Mouse (Mus musculus) forebrain, embryonic 10.5 days (tissue): ENCODE results near the gene Cst7. TPM values are rescaled to one million over a fixed set of nuclear protein-coding genes. Genes with fewer than 3 reads are reported as not detected.
"Not testable (repeated sequence)": the region's sequence is repeated elsewhere in the genome, so short reads cannot be mapped to it uniquely, and the experiment has no call there.

Experiments used
- DNase-seq: peaks from one replicate; pipeline ENCODE4 v3.0.0-alpha.2; 2017; ENCODE audit warnings: low spot score; ENCODE audit errors: extremely low spot score
- H3K27ac ChIP-seq: fragments of 300-500 bp; sonication (generic); 2 replicates; pipeline ENCODE4 v1.5.1; 2016; ENCODE audit warnings: mild to moderate bottlenecking
- H3K27me3 ChIP-seq: fragments of 300-500 bp; sonication (generic); 2 replicates; pipeline ENCODE4 v1.6.1; 2016; ENCODE audit warnings: mild to moderate bottlenecking; ENCODE audit not compliant: poor library complexity, severe bottlenecking
- H3K36me3 ChIP-seq: fragments of 300-500 bp; sonication (generic); replicated peaks from 2 replicates; pipeline ENCODE4 v1.6.1; 2016; ENCODE audit warnings: mild to moderate bottlenecking, moderate library complexity
- H3K4me1 ChIP-seq: fragments of 300-500 bp; sonication (generic); 2 replicates; pipeline ENCODE4 v1.6.1; 2016
- H3K4me3 ChIP-seq: fragments of 300-500 bp; sonication (generic); 2 replicates; pipeline ENCODE4 v1.5.1; 2016; ENCODE audit warnings: mild to moderate bottlenecking, moderate library complexity
- H3K9me3 ChIP-seq: fragments of 300-500 bp; sonication (generic); 2 replicates; pipeline ENCODE4 v1.6.1; 2016; ENCODE audit warnings: mild to moderate bottlenecking, moderate library complexity
- WGBS: fragments of 180-500 bp; shearing (Covaris S2); methylation state at CpG from one replicate; pipeline ENCODE4 v1.1.7; 2016; 5-methylcytosine and 5-hydroxymethylcytosine counted together
- polyA plus RNA-seq: library from polyadenylated mRNA; unstranded; fragments of >200 nt; fragmentation: Nextera tagmentation; extraction: Ambion mirVana; gene quantifications from 2 replicates; pipeline ENCODE4 v1.2.1, GENCODE M21; 2016

Gene Cst7
- polyA plus RNA-seq, result 0.20 and 0.21 TPM in 2 replicates

GRCm38 (mm10) chr2:150569847-150570590 is at the start of gene Cst7:
TSS of gene Cst7 (plus strand) at chr2:150570415.
- 82% methylated on average over 11 of the region's 11 CpGs for WGBS
- Histone ChIP-seq H3K27me3 (no peaks in the 10 kb centered on the region), H3K27ac (no peak within 1 kb of the TSS), H3K4me3 (no peak within 1 kb of the TSS), H3K4me1 (no peaks in the 10 kb centered on the region), H3K9me3 (no peaks in the 10 kb centered on the region), H3K36me3 (no peaks in the 10 kb centered on the region)
- DNase-seq, result no peak

GRCm38 (mm10) chr2:150525703-150526207 is 44.5 kb upstream of the Cst7 start:
- Histone ChIP-seq H3K9me3 (no peaks in the 10 kb centered on the region), H3K27ac (0 out of 2 replicates have a peak overlapping the region, but pooled peaks have one; percentile 51), H3K4me1 (peaks cover 6% of the 10 kb centered on the region), H3K4me3 (peak overlapping the region; percentile 54), H3K27me3 (peaks cover 34% of the 10 kb centered on the region), H3K36me3 (no peaks in the 10 kb centered on the region)
- WGBS, result 3% methylated on average over 42 of the region's 42 CpGs
- peak; percentile 22 for DNase-seq

- WGBS, result 90% methylated on average over 10 of the region's 10 CpGs
- not testable (repeated sequence) for H3K27me3 ChIP-seq, H3K4me3 ChIP-seq, H3K36me3 ChIP-seq, H3K27ac ChIP-seq, H3K4me1 ChIP-seq, H3K9me3 ChIP-seq, DNase-seq
Measured at GRCm38 (mm10) chr2:150549576-150549975, 20.6 kb upstream of the Cst7 start.

GRCm38 (mm10) chr2:150558568-150558967 is 11.6 kb upstream of the Cst7 start:
- Histone ChIP-seq H3K27me3 (no peaks in the 10 kb centered on the region), H3K9me3 (no peaks in the 10 kb centered on the region), H3K4me3 (no peak overlapping the region), H3K27ac (no peak overlapping the region), H3K36me3 (no peaks in the 10 kb centered on the region), H3K4me1 (no peaks in the 10 kb centered on the region)
- DNase-seq, result no peak
- 62% methylated on average over 3 of the region's 3 CpGs for WGBS

GRCm38 (mm10) chr2:150567051-150567450 is 3.2 kb upstream of the Cst7 start:
- Histone ChIP-seq H3K4me3 (no peak overlapping the region), H3K36me3 (no peaks in the 10 kb centered on the region), H3K27ac (no peak overlapping the region), H3K4me1 (no peaks in the 10 kb centered on the region), H3K9me3 (no peaks in the 10 kb centered on the region), H3K27me3 (no peaks in the 10 kb centered on the region)
- no peak for DNase-seq
- 88% methylated on average over 2 of the region's 2 CpGs for WGBS

GRCm38 (mm10) chr2:150570761-150571160 is 546 bp downstream of the Cst7 start:
- Histone ChIP-seq H3K27ac (no peak overlapping the region), H3K4me3 (no peak overlapping the region), H3K4me1 (no peaks in the 10 kb centered on the region), H3K36me3 (no peaks in the 10 kb centered on the region), H3K27me3 (no peaks in the 10 kb centered on the region), H3K9me3 (no peaks in the 10 kb centered on the region)
- DNase-seq, result no peak
- WGBS, result 87% methylated on average over 2 of the region's 2 CpGs

GRCm38 (mm10) chr2:150572463-150572862 is 2.2 kb downstream of the Cst7 start:
- no peaks in the 10 kb centered on the region for H3K4me1 ChIP-seq
- WGBS, result 85% methylated on average over 3 of the region's 3 CpGs
- no peak overlapping the region for H3K4me3 ChIP-seq
- DNase-seq, result no peak
- no peaks in the 10 kb centered on the region for H3K36me3 ChIP-seq
- H3K27ac ChIP-seq, result no peak overlapping the region
- H3K9me3 ChIP-seq, result no peaks in the 10 kb centered on the region
- H3K27me3 ChIP-seq, result no peaks in the 10 kb centered on the region

- no peaks in the 10 kb centered on the region for H3K27me3 ChIP-seq
- no peak overlapping the region for H3K4me3 ChIP-seq
- WGBS, result 97% methylated on average over 1 of the region's 1 CpGs
- peaks cover 3% of the 10 kb centered on the region; the same call in 1 of the 2 replicates for H3K36me3 ChIP-seq
- H3K27ac ChIP-seq, result no peak overlapping the region
- no peaks in the 10 kb centered on the region for H3K9me3 ChIP-seq
- no peaks in the 10 kb centered on the region for H3K4me1 ChIP-seq
- no peak for DNase-seq
Measured at GRCm38 (mm10) chr2:150576256-150576655, 6.0 kb downstream of the Cst7 start.

- no peaks in the 10 kb centered on the region for H3K9me3 ChIP-seq
- no peak overlapping the region for H3K27ac ChIP-seq
- no peak overlapping the region for H3K4me3 ChIP-seq
- no peak for DNase-seq
- H3K4me1 ChIP-seq, result no peaks in the 10 kb centered on the region
- 84% methylated on average over 5 of the region's 5 CpGs for WGBS
- H3K27me3 ChIP-seq, result no peaks in the 10 kb centered on the region
- peaks cover 9% of the 10 kb centered on the region for H3K36me3 ChIP-seq
Measured at GRCm38 (mm10) chr2:150578603-150579002, 8.4 kb downstream of the Cst7 start.

- H3K4me3 ChIP-seq, result no peak overlapping the region
- H3K27ac ChIP-seq, result no peak overlapping the region
- no peaks in the 10 kb centered on the region for H3K27me3 ChIP-seq
- no peak for DNase-seq
- peaks cover 19% of the 10 kb centered on the region for H3K36me3 ChIP-seq
- 91% methylated on average over 1 of the region's 1 CpGs for WGBS
- no peaks in the 10 kb centered on the region for H3K9me3 ChIP-seq
- no peaks in the 10 kb centered on the region for H3K4me1 ChIP-seq
Measured at GRCm38 (mm10) chr2:150579628-150580027, 9.4 kb downstream of the Cst7 start.

- Histone ChIP-seq H3K27me3 (no peaks in the 10 kb centered on the region), H3K4me1 (no peaks in the 10 kb centered on the region), H3K27ac (no peak overlapping the region), H3K36me3 (peaks cover 65% of the 10 kb centered on the region), H3K4me3 (no peak overlapping the region), H3K9me3 (no peaks in the 10 kb centered on the region)
- DNase-seq, result no peak
- WGBS, result 73% methylated on average over 11 of the region's 11 CpGs
Measured at GRCm38 (mm10) chr2:150589076-150589475, 18.9 kb downstream of the Cst7 start.

- Histone ChIP-seq H3K27me3 (no peaks in the 10 kb centered on the region), H3K4me1 (no peaks in the 10 kb centered on the region), H3K9me3 (no peaks in the 10 kb centered on the region), H3K36me3 (peaks cover 22% of the 10 kb centered on the region), H3K27ac (no peak overlapping the region), H3K4me3 (no peak overlapping the region)
- 92% methylated on average over 3 of the region's 3 CpGs for WGBS
- no peak for DNase-seq
Measured at GRCm38 (mm10) chr2:150595411-150596190, 25.4 kb downstream of the Cst7 start.

- DNase-seq, result no peak
- Histone ChIP-seq H3K27me3 (no peaks in the 10 kb centered on the region), H3K9me3 (no peaks in the 10 kb centered on the region), H3K27ac (no peak overlapping the region), H3K36me3 (no peaks in the 10 kb centered on the region), H3K4me3 (no peak overlapping the region), H3K4me1 (no peaks in the 10 kb centered on the region)
- WGBS, result 98% methylated on average over 2 of the region's 2 CpGs
Measured at GRCm38 (mm10) chr2:150600263-150600662, 30.0 kb downstream of the Cst7 start.
